Mouse (Mus musculus) cortical plate, adult 2 months (tissue): ENCODE measurements at regions not wholly inside any gene's neighbourhood (a gene's known extent, or its start where the extent isn't known, plus 50 kb on each side); places are given as distances from the start of the nearest gene placed in this dataset.

ENCODE experiments used
- H3K27ac ChIP-seq: fragments of 200-500 bp; 2 replicates; pipeline ENCODE4 v1.5.1; 2012; ENCODE audit warnings: low read length, control low read depth, inconsistent platforms; ENCODE audit not compliant: insufficient read depth
- H3K4me1 ChIP-seq: fragments of 200-500 bp; 2 replicates; pipeline ENCODE4 v1.6.1; 2011; ENCODE audit warnings: low read length; ENCODE audit not compliant: control insufficient read depth, insufficient read depth
- H3K4me3 ChIP-seq: fragments of 200-500 bp; 2 replicates; pipeline ENCODE4 v1.5.1; 2011; ENCODE audit warnings: mild to moderate bottlenecking, low read length, control low read depth; ENCODE audit not compliant: insufficient read depth
- CTCF ChIP-seq: fragments of 200-500 bp; IDR thresholded peaks from 2 replicates; pipeline ENCODE4 v1.5.1; 2011; ENCODE audit warnings: mild to moderate bottlenecking, control low read depth, low read length; ENCODE audit not compliant: insufficient read depth; ENCODE audit errors: extremely low read depth
- POLR2A ChIP-seq: fragments of 200-500 bp; IDR thresholded peaks from 2 replicates; pipeline ENCODE4 v1.6.1; 2011; ENCODE audit warnings: mild to moderate bottlenecking, low read length, control low read depth; ENCODE audit not compliant: insufficient read depth; ENCODE audit errors: extremely low read depth

DNA sequence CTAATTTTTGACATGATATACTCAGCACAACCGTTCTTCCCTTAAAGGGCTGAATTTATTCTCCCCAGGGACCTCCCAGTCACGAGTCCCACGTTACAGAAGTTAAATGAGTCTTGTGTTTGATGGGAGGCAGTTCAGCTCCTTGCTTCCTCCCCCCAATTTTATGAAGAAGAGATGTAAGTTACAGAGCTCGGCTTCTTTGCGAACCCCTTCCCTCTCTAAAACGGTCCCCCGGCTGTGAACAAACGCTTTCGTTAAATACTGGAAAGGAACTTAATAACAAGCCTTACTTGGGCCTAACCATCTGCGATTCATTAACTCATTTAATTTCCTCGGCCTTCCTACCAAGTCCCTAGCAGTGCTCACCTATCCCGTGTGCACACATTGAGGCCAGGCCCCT lies 84.9 kb upstream of the A530016L24Rik start:
- TF ChIP-seq CTCF = no peak
- no peak for TF ChIP-seq POLR2A
- Histone ChIP-seq H3K4me3 (no peak overlapping the region), H3K27ac (no peak overlapping the region), H3K4me1 (no peaks in the 10 kb centered on the region)

GRCm38 (mm10) chr12:112405781-112406213 lies 83.5 kb upstream of the A530016L24Rik start:
- Histone ChIP-seq H3K27ac (no peak overlapping the region), H3K4me1 (no peaks in the 10 kb centered on the region), H3K4me3 (no peak overlapping the region)
- TF ChIP-seq CTCF = no peak
- TF ChIP-seq POLR2A = no peak

DNA sequence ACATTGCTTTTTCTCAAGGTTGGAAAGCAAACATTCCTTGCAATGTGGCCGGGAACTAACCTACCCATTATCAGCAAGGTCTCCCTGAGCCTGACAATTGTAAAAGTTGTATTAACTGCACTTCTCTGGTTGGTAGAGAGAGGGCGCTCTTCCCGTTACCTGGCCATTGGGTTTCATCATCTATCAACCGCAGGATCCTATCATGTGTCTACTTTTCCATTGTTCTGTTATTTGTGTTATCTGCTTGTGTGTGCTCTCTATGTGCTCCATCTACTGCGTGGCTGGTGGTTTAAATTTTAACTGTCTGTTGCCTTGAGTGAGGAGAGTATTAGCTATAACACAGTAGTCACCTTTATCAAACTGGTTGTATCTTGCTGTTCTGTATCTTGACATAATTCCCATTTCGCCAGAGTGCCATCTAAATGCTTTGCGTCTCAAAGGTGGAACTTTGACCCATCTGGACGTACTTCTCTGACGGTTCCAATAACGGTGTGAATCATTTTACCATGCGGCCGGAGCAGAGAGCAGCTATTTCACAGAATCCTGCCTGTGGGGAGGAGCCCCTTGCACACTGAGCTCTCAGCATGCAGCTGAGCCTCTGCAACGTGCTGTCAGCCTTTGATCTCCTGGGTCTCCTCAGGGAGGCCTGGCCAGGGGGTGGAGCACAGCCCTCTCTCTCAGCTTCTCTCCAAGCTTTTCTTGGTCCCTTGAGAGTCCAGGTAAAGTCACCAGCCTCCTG lies 77.5 kb upstream of the A530016L24Rik start:
- Histone ChIP-seq H3K4me1 (no peaks in the 10 kb centered on the region), H3K27ac (no peak overlapping the region), H3K4me3 (no peak overlapping the region)
- TF ChIP-seq POLR2A (no peak), CTCF (peak; percentile 55)

DNA sequence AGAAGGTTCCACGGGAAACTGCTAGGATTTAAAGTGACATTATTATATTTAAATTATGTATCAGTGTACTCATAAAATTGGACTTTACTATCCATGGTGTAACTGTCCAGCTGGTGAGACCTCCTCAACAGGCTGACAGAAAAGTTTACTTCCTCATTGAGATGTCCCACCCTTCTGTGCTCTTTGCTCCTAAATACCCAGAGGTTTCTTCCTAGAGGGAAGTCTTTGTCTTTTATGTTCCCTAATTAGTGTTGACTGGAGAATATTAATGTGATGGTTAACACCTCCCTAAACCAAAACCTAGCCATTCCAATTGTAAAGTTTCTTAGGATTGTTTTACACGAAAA lies 76.9 kb upstream of the A530016L24Rik start:
- Histone ChIP-seq H3K4me1 (no peaks in the 10 kb centered on the region), H3K27ac (no peak overlapping the region), H3K4me3 (no peak overlapping the region)
- no peak for TF ChIP-seq CTCF
- TF ChIP-seq POLR2A = no peak

- Histone ChIP-seq H3K27ac (no peak overlapping the region), H3K4me3 (no peak overlapping the region), H3K4me1 (no peaks in the 10 kb centered on the region)
- TF ChIP-seq POLR2A (no peak), CTCF (no peak)
Measured at GRCm38 (mm10) chr12:112415926-112416473, 73.2 kb upstream of the A530016L24Rik start.

- Histone ChIP-seq H3K27ac (no peak overlapping the region), H3K4me3 (no peak overlapping the region), H3K4me1 (no peaks in the 10 kb centered on the region)
- TF ChIP-seq POLR2A = no peak
- no peak for TF ChIP-seq CTCF
Measured at GRCm38 (mm10) chr12:112416537-112416936, 72.7 kb upstream of the A530016L24Rik start.

GRCm38 (mm10) chr12:112418636-112419035 lies 70.6 kb upstream of the A530016L24Rik start:
- H3K4me1 ChIP-seq = no peaks in the 10 kb centered on the region
- no peak overlapping the region for H3K4me3 ChIP-seq
- H3K27ac ChIP-seq = no peak overlapping the region
- TF ChIP-seq CTCF (no peak), POLR2A (no peak)

DNA sequence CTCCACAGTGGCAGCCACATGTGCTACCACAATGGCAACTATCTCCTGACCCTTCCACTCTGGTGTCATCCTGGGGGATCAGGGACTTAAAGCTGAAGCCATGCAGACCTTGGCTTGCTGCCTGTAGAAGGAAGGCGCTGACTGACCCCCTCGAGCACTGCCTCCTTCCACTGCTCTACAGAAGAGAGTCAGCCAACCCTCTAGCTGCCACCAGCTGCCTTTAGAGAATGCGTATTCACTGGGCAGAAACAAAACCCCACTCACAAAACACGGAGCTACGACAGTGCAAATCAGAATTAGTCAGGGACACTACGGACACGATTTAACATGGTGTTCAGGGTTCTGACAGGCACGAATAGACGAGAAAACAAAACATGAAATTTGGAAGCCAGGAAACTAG lies 67.1 kb upstream of the A530016L24Rik start:
- TF ChIP-seq POLR2A (no peak), CTCF (no peak)
- no peak overlapping the region for H3K27ac ChIP-seq
- no peaks in the 10 kb centered on the region for H3K4me1 ChIP-seq
- no peak overlapping the region for H3K4me3 ChIP-seq

- TF ChIP-seq POLR2A (no peak), CTCF (no peak)
- no peak overlapping the region for H3K4me3 ChIP-seq
- no peak overlapping the region for H3K27ac ChIP-seq
- no peaks in the 10 kb centered on the region for H3K4me1 ChIP-seq
Measured at GRCm38 (mm10) chr12:112424150-112424549, 65.1 kb upstream of the A530016L24Rik start.

DNA sequence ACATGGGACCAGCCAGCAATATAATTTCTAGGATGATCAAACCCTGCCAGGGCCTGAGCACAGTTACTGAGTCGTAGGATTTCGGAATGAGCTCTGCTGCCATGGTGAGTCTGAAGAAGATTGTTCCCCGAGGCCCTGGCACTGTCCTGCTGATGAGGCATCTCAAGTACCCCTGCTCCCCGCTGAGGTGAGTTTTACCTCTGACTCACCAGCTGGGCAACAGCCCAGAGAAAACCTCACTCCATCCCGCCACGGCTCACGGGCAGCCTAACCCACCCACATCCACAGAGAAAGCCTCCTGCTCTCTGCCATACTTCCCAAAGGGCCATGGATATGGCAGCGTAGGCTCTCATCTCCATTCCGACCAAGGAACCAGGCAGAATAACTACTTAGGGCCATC lies 62.6 kb upstream of the A530016L24Rik start:
- Histone ChIP-seq H3K27ac (no peak overlapping the region), H3K4me3 (no peak overlapping the region), H3K4me1 (no peaks in the 10 kb centered on the region)
- no peak for TF ChIP-seq CTCF
- no peak for TF ChIP-seq POLR2A
